Mouse (Mus musculus) lung, postnatal 0 days (tissue): ENCODE results near the gene Brd4. TPM values are rescaled to one million over a fixed set of nuclear protein-coding genes. Genes with fewer than 3 reads are reported as not detected.

Experiments used
- ATAC-seq: fragments of 200-750 bp; cut with Nextera tagmentation; 2 replicates; pipeline ENCODE4 v1.8.0; 2017; ENCODE audit warnings: moderate library complexity
- DNase-seq: peaks from one replicate; pipeline ENCODE4 v3.0.0-alpha.2; 2016; ENCODE audit warnings: low spot score
- H3K27ac ChIP-seq: fragments of 300-500 bp; sonication (generic); 2 replicates; pipeline ENCODE4 v1.5.1; 2014; ENCODE audit warnings: antibody characterized with exemption, mild to moderate bottlenecking, low read length, mixed read lengths
- H3K27me3 ChIP-seq: fragments of 300-500 bp; sonication (generic); replicated peaks from 2 replicates; pipeline ENCODE4 v1.6.1; 2014; ENCODE audit warnings: low read length, mixed read lengths; ENCODE audit not compliant: insufficient read depth
- H3K36me3 ChIP-seq: fragments of 300-500 bp; sonication (generic); 2 replicates; pipeline ENCODE4 v1.6.1; 2014; ENCODE audit warnings: low read length, mixed read lengths; ENCODE audit not compliant: insufficient read depth
- H3K4me1 ChIP-seq: fragments of 300-500 bp; sonication (generic); 2 replicates; pipeline ENCODE4 v1.6.1; 2014; ENCODE audit warnings: antibody characterized with exemption, low read depth, low read length, mixed read lengths; ENCODE audit not compliant: insufficient read depth
- H3K4me2 ChIP-seq: fragments of 300-500 bp; sonication (generic); replicated peaks from 2 replicates; pipeline ENCODE4 v1.6.1; 2014; ENCODE audit warnings: low read depth, mild to moderate bottlenecking, low read length, moderate library complexity, mixed read lengths
- H3K4me3 ChIP-seq: fragments of 300-500 bp; sonication (generic); 2 replicates; pipeline ENCODE4 v1.5.1; 2014; ENCODE audit warnings: low read depth, low read length
- H3K9ac ChIP-seq: fragments of 300-500 bp; sonication (generic); replicated peaks from 2 replicates; pipeline ENCODE4 v1.6.1; 2014; ENCODE audit warnings: low read depth, mild to moderate bottlenecking
- H3K9me3 ChIP-seq: fragments of 300-500 bp; sonication (generic); 2 replicates; pipeline ENCODE4 v1.6.1; 2016; ENCODE audit warnings: low read length, mixed read lengths
- CTCF ChIP-seq: IDR thresholded peaks from 2 replicates; pipeline ENCODE4 v1.5.1; 2016; ENCODE audit warnings: antibody characterized with exemption, mild to moderate bottlenecking
- EP300 ChIP-seq: IDR thresholded peaks from 2 replicates; pipeline ENCODE4 v1.6.1; 2016; ENCODE audit warnings: antibody characterized with exemption, mild to moderate bottlenecking, control low read depth
- WGBS: fragments of 180-500 bp; shearing (Covaris S2); extraction: QIAGEN DNeasy Blood & Tissue Kit; methylation state at CpG from one replicate; pipeline ENCODE4 v1.1.7; 2014; 5-methylcytosine and 5-hydroxymethylcytosine counted together
- polyA plus RNA-seq: library from polyadenylated mRNA; unstranded; fragments of >200 nt; fragmentation: Nextera tagmentation; extraction: Ambion mirVana; gene quantifications from 2 replicates; pipeline ENCODE4 v1.2.1, GENCODE M21; 2015

Gene Brd4
- polyA plus RNA-seq, 1 experiment from 2014 or later, result 33.3 TPM

GRCm38 (mm10) chr17:32166687-32167086 is 117.8 kb downstream of the Brd4 start, which contains the start of gene Notch3:
Notch3 (minus strand) TSS chr17:32166852.
- TF ChIP-seq EP300 (no peak), CTCF (no peak)
- H3K27ac ChIP-seq, result peak within 1 kb of the TSS; percentile 66
- H3K4me3 ChIP-seq, result peak within 1 kb of the TSS; percentile 50
- ATAC-seq (peak; percentile 32; the same call in 1 of the 2 replicates), DNase-seq (peak; percentile 67)
- H3K4me1 ChIP-seq, result no peaks in the 10 kb centered on the region; the same call in 1 of the 2 replicates
- H3K36me3 ChIP-seq, result no peaks in the 10 kb centered on the region
- peaks cover 4% of the 10 kb centered on the region; the same call in 1 of the 2 replicates for H3K27me3 ChIP-seq
- peak within 1 kb of the TSS; percentile 36 for H3K9ac ChIP-seq
- peak within 1 kb of the TSS; percentile 95 for H3K4me2 ChIP-seq
- H3K9me3 ChIP-seq, result no peaks in the 10 kb centered on the region
- WGBS, result 2% methylated on average over 23 of the region's 39 CpGs

- H3K36me3 ChIP-seq, result no peaks in the 10 kb centered on the region
- TF ChIP-seq EP300, result no peak
- no peak for TF ChIP-seq CTCF
- DNase-seq (peak; percentile 72), ATAC-seq (peak; percentile 4; the same call in 1 of the 2 replicates)
- peak overlapping the region; percentile 36 for H3K9ac ChIP-seq
- 2% methylated on average over 22 of the region's 43 CpGs for WGBS
- H3K27ac ChIP-seq, result peak overlapping the region; percentile 66
- peak overlapping the region; percentile 50 for H3K4me3 ChIP-seq
- H3K9me3 ChIP-seq, result no peaks in the 10 kb centered on the region
- peak overlapping the region; percentile 95 for H3K4me2 ChIP-seq
- H3K27me3 ChIP-seq, result peaks cover 4% of the 10 kb centered on the region; the same call in 1 of the 2 replicates
- H3K4me1 ChIP-seq, result no peaks in the 10 kb centered on the region; the same call in 1 of the 2 replicates
These were observed 118.5 kb downstream of the Brd4 start for GRCm38 (mm10) chr17:32165803-32166595.

GRCm38 (mm10) chr17:32165266-32165802 is 119.2 kb downstream of the Brd4 start:
- peak overlapping the region; percentile 50 for H3K4me3 ChIP-seq
- no peak for TF ChIP-seq EP300
- TF ChIP-seq CTCF, result no peak
- WGBS, result 9% methylated on average over 9 of the region's 9 CpGs
- no peak for ATAC-seq
- H3K9me3 ChIP-seq, result no peaks in the 10 kb centered on the region
- no peaks in the 10 kb centered on the region for H3K36me3 ChIP-seq
- no peaks in the 10 kb centered on the region; the same call in 1 of the 2 replicates for H3K4me1 ChIP-seq
- peak; percentile 7 for DNase-seq
- 0 out of 2 replicates have a peak overlapping the region, but pooled peaks have one; percentile 36 for H3K9ac ChIP-seq
- H3K4me2 ChIP-seq, result peak overlapping the region; percentile 95
- peak overlapping the region; percentile 66 for H3K27ac ChIP-seq
- H3K27me3 ChIP-seq, result peaks cover 4% of the 10 kb centered on the region; the same call in 1 of the 2 replicates

- Histone ChIP-seq H3K9me3 (no peaks in the 10 kb centered on the region), H3K27me3 (peaks cover 4% of the 10 kb centered on the region; the same call in 1 of the 2 replicates), H3K4me2 (no peak overlapping the region), H3K27ac (no peak overlapping the region), H3K9ac (no peak overlapping the region), H3K4me1 (no peaks in the 10 kb centered on the region; the same call in 1 of the 2 replicates), H3K4me3 (no peak overlapping the region), H3K36me3 (no peaks in the 10 kb centered on the region)
- ATAC-seq, result no peak
- TF ChIP-seq EP300 (no peak), CTCF (no peak)
- no peak for DNase-seq
These were observed 119.7 kb downstream of the Brd4 start for GRCm38 (mm10) chr17:32164780-32165179.

GRCm38 (mm10) chr17:32163910-32164650 is 120.4 kb downstream of the Brd4 start:
- Histone ChIP-seq H3K4me2 (no peak overlapping the region), H3K4me3 (no peak overlapping the region)

More at GRCm38 (mm10) chr17:32163910-32164650, 120.4 kb downstream of the Brd4 start:
- ATAC-seq (no peak), DNase-seq (peak; percentile 24)
- H3K4me1 ChIP-seq, result no peaks in the 10 kb centered on the region; the same call in 1 of the 2 replicates
- no peaks in the 10 kb centered on the region for H3K9me3 ChIP-seq
- no peak for TF ChIP-seq CTCF
- peak overlapping the region; percentile 57; the same call in 1 of the 2 replicates for H3K27ac ChIP-seq
- H3K36me3 ChIP-seq, result no peaks in the 10 kb centered on the region
- H3K9ac ChIP-seq, result no peak overlapping the region
- WGBS, result 44% methylated on average over 6 of the region's 6 CpGs
- peaks cover 4% of the 10 kb centered on the region; the same call in 1 of the 2 replicates for H3K27me3 ChIP-seq
